Mouse (Mus musculus): Measurements from ENCODE around the gene Itpa. TPM values are rescaled to one million over a fixed set of nuclear protein-coding genes. Genes with fewer than 3 reads are reported as not detected.

Itpa gene
- total and polyA plus RNA-seq, 2 experiments = 24.1 to 33.8 TPM

GRCm38 (mm10) chr2:130707057-130707456 lies 39.6 kb downstream of the Itpa start:
- H3K4me1 ChIP-seq (ENCODE audit: control insufficient read depth, insufficient read depth, low read length) = no peaks in the 10 kb centered on the region
- no peak overlapping the region for H3K9ac ChIP-seq (ENCODE audit: low read depth, low read length)
- peaks cover 21% of the 10 kb centered on the region for H3K36me3 ChIP-seq (ENCODE audit: control insufficient read depth, insufficient read depth, low read length)
- TF ChIP-seq POLR2A (IDR thresholded peaks at IDR 0.05; ENCODE audit: extremely low read depth, insufficient read depth, low read length) (no peak), CTCF (IDR thresholded peaks at IDR 0.05; ENCODE audit: low read depth, low read length) (no peak)
- H3K27me3 ChIP-seq (ENCODE audit: control insufficient read depth, insufficient read depth, low read length) = no peaks in the 10 kb centered on the region
- H3K79me2 ChIP-seq (ENCODE audit: control insufficient read depth, insufficient read depth, low read length) = no peaks in the 10 kb centered on the region
- no peak for DNase-seq (ENCODE audit: extremely low read depth, low read depth, low spot score)
- 50% methylated on average over 10 of the region's 10 CpGs for WGBS
- no peak overlapping the region for H3K4me3 ChIP-seq (ENCODE audit: insufficient read depth, low read depth, low read length)
- H3K27ac ChIP-seq (replicated peaks; ENCODE audit: insufficient read depth, low read depth, low read length) = no peak overlapping the region

DNA sequence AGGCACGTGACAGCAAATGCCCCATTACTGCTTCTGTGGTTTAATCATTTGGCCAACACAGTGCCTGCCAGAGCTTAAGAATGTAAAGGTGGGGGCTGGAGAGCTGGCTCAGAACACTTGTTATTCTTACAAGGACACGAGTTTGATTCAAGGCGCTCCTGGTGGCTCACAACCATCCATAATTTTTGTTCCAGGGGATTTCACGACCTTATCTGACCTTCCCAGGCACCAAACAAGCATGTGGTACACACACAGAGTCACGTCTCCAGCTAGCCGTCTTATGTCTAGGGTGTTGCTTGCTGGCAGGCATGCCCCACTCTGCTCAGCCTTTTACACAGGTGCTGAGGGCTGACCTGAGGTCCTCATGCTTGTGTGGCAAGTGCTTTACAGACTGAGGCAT lies 50.5 kb downstream of the Itpa start:
- Histone ChIP-seq H3K36me3 (ENCODE audit: control insufficient read depth, insufficient read depth, low read length) (peaks cover 49% of the 10 kb centered on the region), H3K27ac (replicated peaks; ENCODE audit: insufficient read depth, low read depth, low read length) (no peak overlapping the region), H3K4me1 (ENCODE audit: control insufficient read depth, insufficient read depth, low read length) (no peaks in the 10 kb centered on the region), H3K4me3 (ENCODE audit: insufficient read depth, low read depth, low read length) (no peak overlapping the region), H3K79me2 (ENCODE audit: control insufficient read depth, insufficient read depth, low read length) (no peaks in the 10 kb centered on the region), H3K27me3 (ENCODE audit: control insufficient read depth, insufficient read depth, low read length) (no peaks in the 10 kb centered on the region), H3K9ac (ENCODE audit: low read depth, low read length) (no peak overlapping the region)
- DNase-seq (ENCODE audit: extremely low read depth, low read depth, low spot score) = no peak
- 88% methylated on average over 6 of the region's 6 CpGs for WGBS
- TF ChIP-seq CTCF (IDR thresholded peaks at IDR 0.05; ENCODE audit: low read depth, low read length) = no peak
- no peak for TF ChIP-seq POLR2A (IDR thresholded peaks at IDR 0.05; ENCODE audit: extremely low read depth, insufficient read depth, low read length)

DNA sequence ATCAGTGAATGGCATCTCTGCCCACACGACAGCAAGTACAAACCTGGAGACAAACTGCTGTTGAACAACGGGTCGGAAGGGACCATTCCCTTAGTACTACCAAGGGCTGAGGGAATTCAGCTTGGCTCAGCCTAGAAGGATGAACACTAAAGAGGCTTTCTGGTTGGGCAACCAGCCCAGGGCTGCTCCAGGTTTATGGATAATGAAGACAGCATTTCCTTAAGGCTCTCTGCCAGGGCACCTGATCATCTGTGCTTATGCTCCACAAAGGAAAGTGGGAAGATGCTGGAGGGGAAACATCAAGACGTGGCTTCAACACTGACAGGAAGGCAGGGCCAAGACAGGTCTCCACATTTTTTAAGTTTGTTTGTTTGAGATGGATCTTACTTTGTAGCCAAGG lies 57.0 kb downstream of the Itpa start:
- no peaks in the 10 kb centered on the region for H3K27me3 ChIP-seq (ENCODE audit: control insufficient read depth, insufficient read depth, low read length)
- H3K4me1 ChIP-seq (ENCODE audit: control insufficient read depth, insufficient read depth, low read length) = no peaks in the 10 kb centered on the region
- peaks cover 62% of the 10 kb centered on the region for H3K36me3 ChIP-seq (ENCODE audit: control insufficient read depth, insufficient read depth, low read length)
- no peak overlapping the region for H3K9ac ChIP-seq (ENCODE audit: low read depth, low read length)
- no peak overlapping the region for H3K27ac ChIP-seq (replicated peaks; ENCODE audit: insufficient read depth, low read depth, low read length)
- TF ChIP-seq CTCF (IDR thresholded peaks at IDR 0.05; ENCODE audit: low read depth, low read length) = no peak
- 84% methylated on average over 4 of the region's 4 CpGs for WGBS
- DNase-seq (ENCODE audit: extremely low read depth, low read depth, low spot score) = no peak
- no peaks in the 10 kb centered on the region for H3K79me2 ChIP-seq (ENCODE audit: control insufficient read depth, insufficient read depth, low read length)
- no peak overlapping the region for H3K4me3 ChIP-seq (ENCODE audit: insufficient read depth, low read depth, low read length)

DNA sequence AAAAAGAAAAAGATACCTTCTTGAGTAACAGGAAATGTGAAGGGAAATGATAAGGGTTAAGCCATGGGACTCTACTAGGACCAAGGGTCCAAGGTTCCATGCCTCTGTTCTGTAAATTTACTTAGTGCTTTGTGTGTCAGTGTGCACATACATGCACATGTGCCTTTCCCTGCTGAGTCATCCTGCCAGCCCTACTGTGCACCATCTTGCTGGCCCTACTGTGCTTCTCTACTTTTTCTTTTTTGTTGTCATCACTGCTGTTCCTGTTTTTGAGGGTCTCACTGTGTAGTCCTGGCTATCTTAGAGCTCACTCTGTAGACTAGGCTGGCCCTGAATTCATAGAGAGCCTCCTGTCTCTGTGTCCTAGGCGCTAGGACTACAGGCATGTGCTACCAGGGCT lies 60.3 kb downstream of the Itpa start:
- Histone ChIP-seq H3K27me3 (ENCODE audit: control insufficient read depth, insufficient read depth, low read length) (no peaks in the 10 kb centered on the region), H3K4me1 (ENCODE audit: control insufficient read depth, insufficient read depth, low read length) (no peaks in the 10 kb centered on the region), H3K4me3 (ENCODE audit: insufficient read depth, low read depth, low read length) (no peak overlapping the region), H3K9ac (ENCODE audit: low read depth, low read length) (no peak overlapping the region), H3K36me3 (ENCODE audit: control insufficient read depth, insufficient read depth, low read length) (peaks cover 66% of the 10 kb centered on the region), H3K79me2 (ENCODE audit: control insufficient read depth, insufficient read depth, low read length) (no peaks in the 10 kb centered on the region), H3K27ac (replicated peaks; ENCODE audit: insufficient read depth, low read depth, low read length) (no peak overlapping the region)
- WGBS = 100% methylated on average over 1 of the region's 1 CpGs
- no peak for DNase-seq (ENCODE audit: extremely low read depth, low read depth, low spot score)
- TF ChIP-seq POLR2A (IDR thresholded peaks at IDR 0.05; ENCODE audit: extremely low read depth, insufficient read depth, low read length) = no peak
- no peak for TF ChIP-seq CTCF (IDR thresholded peaks at IDR 0.05; ENCODE audit: low read depth, low read length)

DNA sequence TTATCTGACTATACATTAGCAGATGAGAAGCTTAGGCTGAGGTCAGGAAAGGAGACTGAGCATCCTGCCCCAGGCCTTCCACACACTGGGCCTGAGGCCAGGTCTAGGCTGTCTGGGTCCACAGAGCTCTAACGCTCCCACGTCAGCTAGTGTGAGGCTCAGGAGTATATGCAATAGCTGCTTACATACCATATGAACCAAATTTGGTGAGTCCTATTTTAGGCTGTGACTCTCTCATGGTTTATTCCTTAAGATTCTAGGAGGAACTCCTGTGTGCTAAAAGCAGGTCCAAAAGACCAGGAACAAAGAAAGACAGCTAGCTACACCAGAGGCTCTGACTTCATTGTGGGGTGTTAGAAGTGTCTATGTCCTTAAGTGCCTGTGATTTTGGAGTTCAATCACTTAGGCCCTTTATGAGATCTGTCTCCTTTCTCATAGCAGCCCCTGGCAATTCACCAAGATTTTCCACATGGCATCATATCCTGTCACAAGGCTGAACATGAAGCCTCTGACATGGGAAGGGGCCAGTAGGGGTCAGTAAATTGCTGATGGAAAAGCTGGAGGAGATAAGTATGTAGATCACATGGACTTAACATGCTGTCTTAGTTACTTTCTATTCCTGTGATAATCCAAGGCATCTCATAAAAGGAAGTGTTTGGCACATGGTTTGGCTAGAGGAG lies 61.6 kb downstream of the Itpa start:
- TF ChIP-seq CTCF (IDR thresholded peaks at IDR 0.05; ENCODE audit: low read depth, low read length) (no peak), POLR2A (IDR thresholded peaks at IDR 0.05; ENCODE audit: extremely low read depth, insufficient read depth, low read length) (no peak)
- Histone ChIP-seq H3K27ac (replicated peaks; ENCODE audit: insufficient read depth, low read depth, low read length) (no peak overlapping the region), H3K27me3 (ENCODE audit: control insufficient read depth, insufficient read depth, low read length) (no peaks in the 10 kb centered on the region), H3K36me3 (ENCODE audit: control insufficient read depth, insufficient read depth, low read length) (peaks cover 66% of the 10 kb centered on the region), H3K4me1 (ENCODE audit: control insufficient read depth, insufficient read depth, low read length) (no peaks in the 10 kb centered on the region), H3K79me2 (ENCODE audit: control insufficient read depth, insufficient read depth, low read length) (no peaks in the 10 kb centered on the region), H3K4me3 (ENCODE audit: insufficient read depth, low read depth, low read length) (no peak overlapping the region), H3K9ac (ENCODE audit: low read depth, low read length) (no peak overlapping the region)
- 87% methylated on average over 2 of the region's 2 CpGs for WGBS
- DNase-seq (ENCODE audit: extremely low read depth, low read depth, low spot score) = no peak

- H3K27me3 ChIP-seq (ENCODE audit: control insufficient read depth, insufficient read depth, low read length) = no peaks in the 10 kb centered on the region
- WGBS = 90% methylated on average over 9 of the region's 9 CpGs
- H3K79me2 ChIP-seq (ENCODE audit: control insufficient read depth, insufficient read depth, low read length) = no peaks in the 10 kb centered on the region
- H3K4me1 ChIP-seq (ENCODE audit: control insufficient read depth, insufficient read depth, low read length) = no peaks in the 10 kb centered on the region
- H3K9ac ChIP-seq (ENCODE audit: low read depth, low read length) = no peak overlapping the region
- H3K36me3 ChIP-seq (ENCODE audit: control insufficient read depth, insufficient read depth, low read length) = peaks cover 56% of the 10 kb centered on the region
- H3K4me3 ChIP-seq (ENCODE audit: insufficient read depth, low read depth, low read length) = no peak overlapping the region
- peak; percentile 28 for DNase-seq (ENCODE audit: extremely low read depth, low read depth, low spot score)
- no peak overlapping the region for H3K27ac ChIP-seq (replicated peaks; ENCODE audit: insufficient read depth, low read depth, low read length)
- TF ChIP-seq CTCF (IDR thresholded peaks at IDR 0.05; ENCODE audit: low read depth, low read length) (no peak), POLR2A (IDR thresholded peaks at IDR 0.05; ENCODE audit: extremely low read depth, insufficient read depth, low read length) (no peak)
These were observed 63.3 kb downstream of the Itpa start for GRCm38 (mm10) chr2:130730746-130731145.

Other genes with a start within 250 kb of the Itpa start
- gene Vps16, start 243.3 kb upstream of the Itpa start, total RNA-seq (2014; rRNA removed) = 25.6 and 27.2 TPM in 2 replicates
- 22.6 and 43.2 TPM in 2 replicates for gene Vps16, start 243.3 kb upstream of the Itpa start, polyA plus RNA-seq (2012; rRNA removed)
- 6.3 and 7.2 TPM in 2 replicates for gene Pced1a, start 242.9 kb upstream of the Itpa start, total RNA-seq (2014; rRNA removed)
- gene Pced1a, start 242.9 kb upstream of the Itpa start, polyA plus RNA-seq (2012; rRNA removed) = 23.3 and 29.0 TPM in 2 replicates
- 24.8 and 25.9 TPM in 2 replicates for gene Ptpra, start 217.3 kb upstream of the Itpa start, total RNA-seq (2014; rRNA removed)
- gene Ptpra, start 217.3 kb upstream of the Itpa start, polyA plus RNA-seq (2012; rRNA removed) = 19.6 and 23.9 TPM in 2 replicates
- 10.9 and 15.7 TPM in 2 replicates for gene Mrps26, start 103.9 kb upstream of the Itpa start, total RNA-seq (2014; rRNA removed)
- 38.1 and 38.4 TPM in 2 replicates for gene Mrps26, start 103.9 kb upstream of the Itpa start, polyA plus RNA-seq (2012; rRNA removed)
- gene Oxt, start 91.4 kb upstream of the Itpa start, total RNA-seq (2014; rRNA removed) = not detected in 2 replicates
- not detected in 2 replicates for gene Oxt, start 91.4 kb upstream of the Itpa start, polyA plus RNA-seq (2012; rRNA removed)
- gene Avp, start 85.1 kb upstream of the Itpa start, total RNA-seq (2014; rRNA removed) = not detected in 2 replicates
- gene Avp, start 85.1 kb upstream of the Itpa start, polyA plus RNA-seq (2012; rRNA removed) = not detected in 2 replicates
- 6.3 and 6.7 TPM in 2 replicates for gene Fastkd5, start 37.6 kb upstream of the Itpa start, total RNA-seq (2014; rRNA removed)
- gene Fastkd5, start 37.6 kb upstream of the Itpa start, polyA plus RNA-seq (2012; rRNA removed) = 2.0 and 2.1 TPM in 2 replicates
- 1.0 and 1.8 TPM in 2 replicates for gene Ubox5, start 37.6 kb upstream of the Itpa start, total RNA-seq (2014; rRNA removed)
- 3.4 and 3.7 TPM in 2 replicates for gene Ubox5, start 37.6 kb upstream of the Itpa start, polyA plus RNA-seq (2012; rRNA removed)
- gene Lzts3, start 24.8 kb upstream of the Itpa start, total RNA-seq (2014; rRNA removed) = 8.0 and 11.3 TPM in 2 replicates
- gene Lzts3, start 24.8 kb upstream of the Itpa start, polyA plus RNA-seq (2012; rRNA removed) = 26.9 and 30.7 TPM in 2 replicates
- 67.1 and 86.0 TPM in 2 replicates for gene Ddrgk1, start 3.0 kb upstream of the Itpa start, total RNA-seq (2014; rRNA removed)
- gene Ddrgk1, start 3.0 kb upstream of the Itpa start, polyA plus RNA-seq (2012; rRNA removed) = 138 and 165 TPM in 2 replicates
- not detected in 2 replicates for gene Slc4a11, start 29.9 kb downstream of the Itpa start, total RNA-seq (2014; rRNA removed)
- gene Slc4a11, start 29.9 kb downstream of the Itpa start, polyA plus RNA-seq (2012; rRNA removed) = 0.34 and 0.36 TPM in 2 replicates
- gene 4930402H24Rik, start 238.8 kb downstream of the Itpa start, total RNA-seq (2014; rRNA removed) = 14.8 and 19.9 TPM in 2 replicates
- 15.4 and 18.2 TPM in 2 replicates for gene 4930402H24Rik, start 238.8 kb downstream of the Itpa start, polyA plus RNA-seq (2012; rRNA removed)
- 27.2 and 32.6 TPM in 2 replicates for gene Atrn, start 238.9 kb downstream of the Itpa start, total RNA-seq (2014; rRNA removed)
- 13.5 and 16.6 TPM in 2 replicates for gene Atrn, start 238.9 kb downstream of the Itpa start, polyA plus RNA-seq (2012; rRNA removed)